Mouse (Mus musculus) myocyte (in vitro differentiated cells): Measurements from ENCODE around the gene Fbxo3.

Experiments
- MYOG ChIP-seq, 3 experiments: IDR thresholded peaks; one replicate each; pipeline ENCODE4 v1.6.1; 2011; ENCODE audit warnings: control low read depth in 2 of 3, low read depth in 2 of 3, mild to moderate bottlenecking in 2 of 3; ENCODE audit not compliant: insufficient read length in 2 of 3, control insufficient read depth in 1 of 3, insufficient read depth in 1 of 3
- POLR2A ChIP-seq: IDR thresholded peaks from one replicate; pipeline ENCODE4 v1.6.1; 2011; ENCODE audit warnings: low read depth, mild to moderate bottlenecking, control low read depth, moderate library complexity; ENCODE audit not compliant: insufficient read length
- SRF ChIP-seq: IDR thresholded peaks from one replicate; pipeline ENCODE4 v1.6.1; 2011; ENCODE audit warnings: low read depth; ENCODE audit not compliant: control insufficient read depth, insufficient read length
- USF1 ChIP-seq: IDR thresholded peaks from one replicate; pipeline ENCODE4 v1.6.1; 2011; ENCODE audit warnings: low read depth, mild to moderate bottlenecking, control low read depth, moderate library complexity

- no peak for TF ChIP-seq POLR2A
- TF ChIP-seq SRF, result no peak
- TF ChIP-seq USF1, result no peak
- no peak for TF ChIP-seq MYOG (IDR thresholded peaks at IDR 0.05; ENCODE audit: control insufficient read depth in 1 of 3, insufficient read depth in 1 of 3, insufficient read length in 2 of 3, low read depth in 2 of 3)
Measured at GRCm38 (mm10) chr2:103983146-103983545, 44.4 kb upstream of the Fbxo3 start.
